Mouse (Mus musculus) hindbrain, embryonic 16.5 days (tissue): Measurements from ENCODE around the gene Lgr5. TPM values are rescaled to one million over a fixed set of nuclear protein-coding genes. Genes with fewer than 3 reads are reported as not detected.

Experiments used
- ATAC-seq: fragments of 200-750 bp; cut with Nextera tagmentation; 2 replicates; pipeline ENCODE4 v1.8.0; 2017; ENCODE audit warnings: moderate TSS enrichment, moderate library complexity
- H3K27ac ChIP-seq: fragments of 300-500 bp; sonication (generic); 2 replicates; pipeline ENCODE4 v1.5.1; 2014; ENCODE audit warnings: low read depth, mild to moderate bottlenecking, control low read depth, low read length, moderate library complexity
- H3K27me3 ChIP-seq: fragments of 300-500 bp; sonication (generic); replicated peaks from 2 replicates; pipeline ENCODE4 v1.6.1; 2014; ENCODE audit warnings: low read length; ENCODE audit not compliant: control insufficient read depth, insufficient read depth
- H3K36me3 ChIP-seq: fragments of 300-500 bp; sonication (generic); 2 replicates; pipeline ENCODE4 v1.6.1; 2014; ENCODE audit warnings: mild to moderate bottlenecking, low read length, moderate library complexity, mixed read lengths; ENCODE audit not compliant: control insufficient read depth, insufficient read depth
- H3K4me1 ChIP-seq: fragments of 300-500 bp; sonication (generic); 2 replicates; pipeline ENCODE4 v1.6.1; 2014; ENCODE audit warnings: low read depth, low read length; ENCODE audit not compliant: control insufficient read depth, insufficient read depth
- H3K4me2 ChIP-seq: fragments of 300-500 bp; sonication (generic); 2 replicates; pipeline ENCODE4 v1.6.1; 2014; ENCODE audit warnings: mild to moderate bottlenecking, low read length, control low read depth, moderate library complexity
- H3K4me3 ChIP-seq: fragments of 300-500 bp; sonication (generic); 2 replicates; pipeline ENCODE4 v1.5.1; 2014; ENCODE audit warnings: mild to moderate bottlenecking, low read length, control low read depth, moderate library complexity
- H3K9ac ChIP-seq: fragments of 300-500 bp; sonication (generic); 2 replicates; pipeline ENCODE4 v1.6.1; 2014; ENCODE audit warnings: low read depth, mild to moderate bottlenecking, control low read depth, low read length, moderate library complexity
- H3K9me3 ChIP-seq: fragments of 300-500 bp; sonication (generic); 2 replicates; pipeline ENCODE4 v1.6.1; 2014; ENCODE audit warnings: mild to moderate bottlenecking, low read length, moderate library complexity; ENCODE audit not compliant: control insufficient read depth
- WGBS: fragments of 180-500 bp; shearing (Covaris S2); extraction: QIAGEN DNeasy Blood & Tissue Kit; methylation state at CpG from one replicate; pipeline ENCODE4 v1.1.7; 2014; 5-methylcytosine and 5-hydroxymethylcytosine counted together
- polyA plus RNA-seq: library from polyadenylated mRNA; unstranded; fragments of >200 nt; fragmentation: Nextera tagmentation; extraction: Ambion mirVana; gene quantifications from 2 replicates; pipeline ENCODE4 v1.2.1, GENCODE M21; 2015

Gene Lgr5
- polyA plus RNA-seq, 1 experiment from 2014 or later, result 2.8 TPM

- no peak for ATAC-seq
- WGBS, result 82% methylated on average over 6 of the region's 6 CpGs
- no peak overlapping the region for H3K27ac ChIP-seq
Measured at GRCm38 (mm10) chr10:115593651-115594050, 6.1 kb upstream of the Lgr5 start.

DNA sequence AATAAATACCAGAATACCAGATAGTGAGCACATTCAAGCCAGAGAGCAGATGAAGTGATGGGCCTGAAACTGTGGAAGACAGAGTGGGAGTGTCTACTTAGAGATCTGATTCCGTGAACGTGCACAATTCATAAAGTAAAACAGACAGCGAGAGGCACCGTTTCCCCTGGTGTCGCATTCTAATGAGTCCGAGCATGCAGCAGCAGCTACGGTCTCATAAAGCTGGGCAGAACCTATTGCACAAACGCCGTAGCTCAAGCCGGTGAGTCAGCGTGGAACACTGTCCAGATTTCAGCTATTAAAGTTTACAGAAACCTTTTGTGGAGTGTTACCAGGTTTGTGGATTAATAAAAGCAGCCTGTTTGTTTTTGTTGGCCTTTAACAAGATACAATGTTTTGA is 5.6 kb upstream of the Lgr5 start:
- Histone ChIP-seq H3K9ac (peak overlapping the region; percentile 41; the same call in 1 of the 2 replicates), H3K36me3 (no peaks in the 10 kb centered on the region), H3K27me3 (no peaks in the 10 kb centered on the region; the same call in 1 of the 2 replicates), H3K27ac (no peak overlapping the region), H3K4me3 (peak overlapping the region; percentile 7; the same call in 1 of the 2 replicates), H3K4me1 (peaks cover under 1% of the 10 kb centered on the region; the same call in 1 of the 2 replicates), H3K9me3 (no peaks in the 10 kb centered on the region), H3K4me2 (peak overlapping the region; percentile 35)
- ATAC-seq, result no peak
- WGBS, result 19% methylated on average over 11 of the region's 11 CpGs

More at GRCm38 (mm10) chr10:115593651-115594050, 6.1 kb upstream of the Lgr5 start:
- Histone ChIP-seq H3K4me1 (no peaks in the 10 kb centered on the region), H3K4me2 (peak overlapping the region; percentile 35; the same call in 1 of the 2 replicates), H3K27me3 (no peaks in the 10 kb centered on the region; the same call in 1 of the 2 replicates), H3K4me3 (no peak overlapping the region), H3K36me3 (no peaks in the 10 kb centered on the region), H3K9ac (no peak overlapping the region), H3K9me3 (no peaks in the 10 kb centered on the region)

GRCm38 (mm10) chr10:115587979-115588378 is 399 bp upstream of the Lgr5 start:
- WGBS, result 0% methylated on average over 7 of the region's 7 CpGs
- Histone ChIP-seq H3K4me2 (peak overlapping the region; percentile 99), H3K4me1 (peaks cover 23% of the 10 kb centered on the region), H3K27me3 (peaks cover 3% of the 10 kb centered on the region; the same call in 1 of the 2 replicates), H3K36me3 (no peaks in the 10 kb centered on the region), H3K9ac (peak overlapping the region; percentile 73), H3K4me3 (peak overlapping the region; percentile 74), H3K27ac (peak overlapping the region; percentile 46; the same call in 1 of the 2 replicates), H3K9me3 (no peaks in the 10 kb centered on the region)
- ATAC-seq, result no peak

- Histone ChIP-seq H3K4me1 (peaks cover 23% of the 10 kb centered on the region), H3K27ac (no peak overlapping the region), H3K36me3 (no peaks in the 10 kb centered on the region), H3K4me3 (peak overlapping the region; percentile 74), H3K9me3 (no peaks in the 10 kb centered on the region), H3K4me2 (peak overlapping the region; percentile 99), H3K9ac (peak overlapping the region; percentile 73), H3K27me3 (peaks cover 3% of the 10 kb centered on the region; the same call in 1 of the 2 replicates)
- ATAC-seq, result peak; percentile 79
- under 1% methylated on average over 38 of the region's 41 CpGs for WGBS
Measured at GRCm38 (mm10) chr10:115586246-115587231, 1.0 kb downstream of the Lgr5 start.

DNA sequence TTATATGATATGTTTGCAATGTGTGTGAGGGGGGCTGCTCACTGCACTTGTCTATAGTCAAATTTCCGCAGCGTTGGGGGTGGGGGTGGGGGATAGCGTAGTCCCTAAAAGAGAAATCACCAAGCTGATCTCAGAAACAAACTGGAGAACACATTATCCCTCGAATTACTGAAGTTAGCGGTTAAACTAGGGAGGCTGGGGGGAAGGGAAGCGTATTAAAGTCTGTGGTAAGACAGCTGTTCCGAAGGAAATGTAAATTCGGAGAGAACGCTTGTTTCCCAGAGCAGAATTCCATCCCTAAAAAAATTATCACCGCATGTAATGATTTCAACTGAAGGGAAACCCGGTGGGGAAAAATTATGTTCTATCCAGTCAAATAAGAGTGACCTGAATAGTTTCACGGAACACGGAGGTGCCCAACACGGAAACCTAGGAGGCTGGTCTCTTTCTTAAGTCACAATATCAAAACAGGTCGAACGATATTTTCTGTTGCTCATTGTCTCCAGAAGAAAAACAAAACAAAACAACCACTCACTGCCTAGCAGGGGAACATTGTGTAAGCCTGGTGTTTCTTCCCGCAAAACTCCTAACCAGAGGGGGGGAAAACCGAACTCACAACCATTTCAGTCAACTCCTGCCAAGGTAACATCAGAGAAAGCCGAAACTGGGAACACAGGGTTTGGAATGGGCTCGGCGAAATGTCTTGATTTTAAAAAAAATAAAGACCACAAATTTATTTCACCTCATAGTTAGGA is 1.9 kb downstream of the Lgr5 start:
- Histone ChIP-seq H3K27me3 (peaks cover 3% of the 10 kb centered on the region; the same call in 1 of the 2 replicates), H3K4me2 (peak overlapping the region; percentile 99), H3K9me3 (no peaks in the 10 kb centered on the region), H3K27ac (no peak overlapping the region), H3K4me1 (peaks cover 23% of the 10 kb centered on the region), H3K9ac (no peak overlapping the region), H3K4me3 (peak overlapping the region; percentile 74), H3K36me3 (no peaks in the 10 kb centered on the region)
- ATAC-seq, result no peak
- WGBS, result under 1% methylated on average over 21 of the region's 21 CpGs

- Histone ChIP-seq H3K4me1 (peaks cover 24% of the 10 kb centered on the region), H3K27ac (no peak overlapping the region), H3K4me3 (no peak overlapping the region), H3K4me2 (peak overlapping the region; percentile 99), H3K36me3 (no peaks in the 10 kb centered on the region), H3K9ac (no peak overlapping the region), H3K9me3 (no peaks in the 10 kb centered on the region), H3K27me3 (peaks cover 3% of the 10 kb centered on the region; the same call in 1 of the 2 replicates)
- 20% methylated on average over 14 of the region's 14 CpGs for WGBS
- ATAC-seq, result no peak
Measured at GRCm38 (mm10) chr10:115584656-115585055, 2.9 kb downstream of the Lgr5 start.

- no peak overlapping the region for H3K4me2 ChIP-seq
- WGBS, result 86% methylated on average over 3 of the region's 3 CpGs
- no peak overlapping the region for H3K4me3 ChIP-seq
- ATAC-seq, result no peak
- H3K36me3 ChIP-seq, result no peaks in the 10 kb centered on the region
- no peaks in the 10 kb centered on the region for H3K9me3 ChIP-seq
- H3K27ac ChIP-seq, result no peak overlapping the region
- H3K27me3 ChIP-seq, result 0 out of 2 replicates have a peak, but pooled peaks cover 3% of the 10 kb centered on the region
- peaks cover 24% of the 10 kb centered on the region for H3K4me1 ChIP-seq
- H3K9ac ChIP-seq, result no peak overlapping the region
Measured at GRCm38 (mm10) chr10:115583071-115583470, 4.5 kb downstream of the Lgr5 start.

DNA sequence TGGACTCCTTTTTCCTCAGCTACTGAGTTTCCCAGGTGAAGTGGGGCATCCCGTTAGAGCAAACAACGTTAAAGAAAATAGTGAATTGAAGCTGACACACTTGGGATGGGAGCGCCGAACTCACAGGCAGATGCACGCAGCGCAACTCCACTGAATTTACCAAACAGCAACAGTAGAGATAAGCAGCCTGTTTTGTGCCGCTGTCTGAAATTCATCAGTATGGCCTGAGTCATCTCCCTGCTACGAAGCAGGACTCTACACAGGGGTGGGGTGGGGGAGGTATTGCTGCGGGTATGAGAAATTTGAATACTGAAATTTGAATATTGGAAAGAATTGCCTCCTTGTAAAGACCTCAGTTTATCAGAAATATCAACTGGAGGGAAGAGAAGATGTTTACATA is 5.6 kb downstream of the Lgr5 start:
- no peak overlapping the region for H3K9ac ChIP-seq
- no peak overlapping the region for H3K4me2 ChIP-seq
- no peak for ATAC-seq
- no peaks in the 10 kb centered on the region for H3K36me3 ChIP-seq
- H3K27ac ChIP-seq, result no peak overlapping the region
- peaks cover 18% of the 10 kb centered on the region for H3K4me1 ChIP-seq
- 77% methylated on average over 9 of the region's 9 CpGs for WGBS
- H3K4me3 ChIP-seq, result no peak overlapping the region
- 0 out of 2 replicates have a peak, but pooled peaks cover 3% of the 10 kb centered on the region for H3K27me3 ChIP-seq
- no peaks in the 10 kb centered on the region for H3K9me3 ChIP-seq
